Mouse (Mus musculus) thymus, postnatal 14 days (tissue): Measurements from ENCODE around the gene Aak1.
"Not testable (repeated sequence)": the region's sequence is repeated elsewhere in the genome, so short reads cannot be mapped to it uniquely, and the experiment has no call there.

Source experiments
- DNase-seq: peaks from one replicate; pipeline ENCODE4 v3.0.0; 2021

The Aak1 gene

GRCm38 (mm10) chr6:86973956-86974355 lies 124.6 kb downstream of the Aak1 start:
- no peak for DNase-seq

- DNase-seq = no peak
Observed at GRCm38 (mm10) chr6:86978156-86978908, 129.0 kb downstream of the Aak1 start.

GRCm38 (mm10) chr6:86978909-86979265 lies 129.6 kb downstream of the Aak1 start:
- DNase-seq = no peak

GRCm38 (mm10) chr6:86981206-86981605 lies 131.9 kb downstream of the Aak1 start:
- DNase-seq = no peak

GRCm38 (mm10) chr6:86985314-86986106 lies 136.2 kb downstream of the Aak1 start:
- DNase-seq = no peak

- DNase-seq = no peak
Observed at GRCm38 (mm10) chr6:86989576-86989975, 140.3 kb downstream of the Aak1 start.

- DNase-seq = no peak
Observed at GRCm38 (mm10) chr6:86991041-86991440, 141.7 kb downstream of the Aak1 start.

GRCm38 (mm10) chr6:86992349-86992748 lies 143.0 kb downstream of the Aak1 start:
- no peak for DNase-seq

- DNase-seq = no peak
Observed at GRCm38 (mm10) chr6:86994254-86994653, 144.9 kb downstream of the Aak1 start.

- DNase-seq = no peak
Observed at GRCm38 (mm10) chr6:86996629-86997307, 147.5 kb downstream of the Aak1 start.

GRCm38 (mm10) chr6:86997360-86997759 lies 148.0 kb downstream of the Aak1 start:
- DNase-seq = no peak

- no peak for DNase-seq
Observed at GRCm38 (mm10) chr6:87001995-87002394, 152.7 kb downstream of the Aak1 start.

GRCm38 (mm10) chr6:87002521-87003055 lies 153.3 kb downstream of the Aak1 start:
- DNase-seq = peak; percentile 78

- DNase-seq = no peak
Observed at GRCm38 (mm10) chr6:87004099-87004498, 154.8 kb downstream of the Aak1 start.

- no peak for DNase-seq
Observed at GRCm38 (mm10) chr6:87005577-87005976, 156.3 kb downstream of the Aak1 start.

GRCm38 (mm10) chr6:87008887-87009286 lies 159.6 kb downstream of the Aak1 start, which contains the start of gene Nfu1:
Gene Nfu1 (plus strand): TSS chr6:87009236.
- DNase-seq = no peak

- peak; percentile 97 for DNase-seq
Observed at GRCm38 (mm10) chr6:87009692-87010328, 160.5 kb downstream of the Aak1 start.

GRCm38 (mm10) chr6:87016916-87017315 lies 167.6 kb downstream of the Aak1 start:
- DNase-seq = peak; percentile 62

- DNase-seq = no peak
Observed at GRCm38 (mm10) chr6:87018874-87019273, 169.6 kb downstream of the Aak1 start.

GRCm38 (mm10) chr6:87021791-87022190 lies 172.5 kb downstream of the Aak1 start:
- DNase-seq = no peak

GRCm38 (mm10) chr6:87026980-87027379 lies 177.7 kb downstream of the Aak1 start:
- no peak for DNase-seq

GRCm38 (mm10) chr6:87028881-87029280 lies 179.6 kb downstream of the Aak1 start:
- peak; percentile 24 for DNase-seq

- not testable (repeated sequence) for DNase-seq
Observed at GRCm38 (mm10) chr6:87031310-87031709, 182.0 kb downstream of the Aak1 start.
